Mouse (Mus musculus) frontal cortex, adult 2 months (tissue): ENCODE data around the gene Gm21776. TPM values are rescaled to one million over a fixed set of nuclear protein-coding genes. Genes with fewer than 3 reads are reported as not detected.
"Not testable (repeated sequence)": the region's sequence is repeated elsewhere in the genome, so short reads cannot be mapped to it uniquely, and the experiment has no call there.

ENCODE experiments used
- DNase-seq, 2 experiments: peaks; one replicate each; pipeline ENCODE4 v3.0.0; 2022; ENCODE audit warnings: low spot score in 1 of 2; ENCODE audit errors: extremely low spot score in 1 of 2
- polyA plus RNA-seq: library from polyadenylated mRNA; depleted of rRNA; stranded (reverse); fragments of >200 nt; gene quantifications from 2 replicates; pipeline ENCODE4 v1.2.3, GENCODE M21; 2012; rRNA removed

The Gm21776 gene
- not detected in 2 replicates for polyA plus RNA-seq

GRCm38 (mm10) chrY:76378362-76378761, at the start of gene Gm21776:
Gene Gm21776, plus strand, starts transcription at chrY:76378662.
- not testable (repeated sequence) for DNase-seq
